Mouse (Mus musculus): ENCODE data around the gene Fibcd1. TPM values are rescaled to one million over a fixed set of nuclear protein-coding genes. Genes with fewer than 3 reads are reported as not detected.

Fibcd1 gene
- total RNA-seq, 2 experiments from 2014 or later = 105 to 114 TPM

DNA sequence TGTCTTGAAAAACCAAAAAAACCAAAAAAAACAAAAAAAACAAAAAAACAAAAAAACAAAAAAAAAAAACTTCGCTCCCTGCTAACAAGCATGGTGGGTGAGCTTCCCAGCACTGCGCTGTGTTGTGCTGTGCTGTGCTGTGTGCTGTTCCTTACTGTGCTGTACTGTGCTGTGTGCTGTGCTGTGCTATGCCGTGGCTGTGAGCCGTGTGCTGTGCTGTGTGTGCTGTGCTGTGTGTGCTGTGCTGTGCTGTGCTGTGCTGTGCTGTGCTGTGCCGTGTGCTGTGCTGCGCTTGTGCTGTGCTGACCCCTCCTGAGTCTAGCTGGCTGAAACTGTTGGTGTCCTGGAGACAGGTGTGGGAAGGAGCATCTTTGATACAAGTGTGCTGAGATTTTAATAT, 78.7 kb downstream of the Fibcd1 start:
- DNase-seq = no peak

Other genes with a start within 250 kb of the Fibcd1 start
- under 1 TPM in 1 of 2 experiments, not detected in 1; 0.30 TPM for gene Prdm12, start 206.0 kb downstream of the Fibcd1 start, total RNA-seq (2021)
- 10 to 100 TPM; 19.0 to 23.9 TPM for gene Exosc2, start 175.3 kb downstream of the Fibcd1 start, total RNA-seq (2021)
- gene Abl1, start 157.6 kb downstream of the Fibcd1 start, total RNA-seq (2021) = 10 to 100 TPM; 44.8 to 46.3 TPM
- gene Qrfp, start 35.4 kb downstream of the Fibcd1 start, total RNA-seq (2021) = not detected
- gene Lamc3, start 41.3 kb upstream of the Fibcd1 start, total RNA-seq (2021) = 1 to 10 TPM; 5.7 to 7.2 TPM
- 1 to 10 TPM; 6.1 to 8.8 TPM for gene Aif1l, start 104.1 kb upstream of the Fibcd1 start, total RNA-seq (2021)
- gene Nup214, start 128.4 kb upstream of the Fibcd1 start, total RNA-seq (2021) = 10 to 100 TPM; 54.1 to 66.7 TPM
- gene Fam78a, start 238.9 kb upstream of the Fibcd1 start, total RNA-seq (2021) = 1 to 10 TPM; 4.5 to 5.3 TPM
- gene Plpp7, start 249.5 kb upstream of the Fibcd1 start, total RNA-seq (2021) = 10 to 100 TPM; 23.2 to 24.9 TPM